Mouse (Mus musculus): ENCODE measurements around the gene Dnmt3a. TPM values are rescaled to one million over a fixed set of nuclear protein-coding genes. Genes with fewer than 3 reads are reported as not detected.

The Dnmt3a gene
- polyA plus RNA-seq, 1 experiment, result 4.6 TPM

DNA sequence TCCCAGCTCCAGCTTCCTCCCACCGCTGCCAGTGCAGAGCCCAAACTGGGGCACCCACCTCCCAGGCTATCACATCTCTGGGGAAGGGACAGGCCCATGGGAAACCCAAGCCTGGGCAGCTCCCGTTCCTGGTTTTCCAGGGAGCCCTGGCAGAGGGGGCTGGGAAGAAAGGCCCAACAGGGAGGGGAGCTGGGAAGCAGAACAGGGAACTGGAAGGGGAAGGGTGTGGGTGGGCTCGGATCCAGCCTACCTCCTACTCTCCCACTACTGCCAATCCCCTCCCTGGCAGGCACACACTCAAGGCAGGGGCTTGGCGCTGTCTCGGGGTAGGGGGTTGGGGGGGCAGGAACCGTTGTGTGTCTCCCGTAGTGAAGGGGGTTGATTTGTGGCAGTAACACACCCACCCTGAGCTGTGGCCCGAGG, 28.1 kb downstream of the Dnmt3a start:
- TF ChIP-seq FOSL1 (IDR thresholded peaks at IDR 0.05; ENCODE audit: insufficient read depth, low read length, poor library complexity, severe bottlenecking) (no peak), MAX (IDR thresholded peaks at IDR 0.05) (no peak), CTCF (IDR thresholded peaks at IDR 0.05; ENCODE audit: control insufficient read depth, insufficient read depth, insufficient read length) (no peak), CEBPB (IDR thresholded peaks at IDR 0.05; ENCODE audit: low read depth) (no peak), MYOD1 (IDR thresholded peaks at IDR 0.05; ENCODE audit: control insufficient read depth, insufficient read length, low read depth) (no peak), MYOG (IDR thresholded peaks at IDR 0.05; ENCODE audit: control insufficient read depth, extremely low read depth, insufficient read length) (no peak), USF1 (IDR thresholded peaks at IDR 0.05; ENCODE audit: low read depth) (no peak)
- Histone ChIP-seq H3K79me2 (ENCODE audit: control insufficient read depth, insufficient read depth) (no peaks in the 10 kb centered on the region), H3ac (ENCODE audit: control insufficient read depth, insufficient read length, low read depth) (no peak overlapping the region), H3K27me3 (ENCODE audit: control insufficient read depth, insufficient read depth, insufficient read length) (no peaks in the 10 kb centered on the region), H3K4me3 (ENCODE audit: insufficient read depth, poor library complexity, severe bottlenecking) (no peak overlapping the region), H3K36me3 (ENCODE audit: control insufficient read depth, insufficient read depth) (no peaks in the 10 kb centered on the region), H3K79me3 (ENCODE audit: low read depth) (no peaks in the 10 kb centered on the region)

DNA sequence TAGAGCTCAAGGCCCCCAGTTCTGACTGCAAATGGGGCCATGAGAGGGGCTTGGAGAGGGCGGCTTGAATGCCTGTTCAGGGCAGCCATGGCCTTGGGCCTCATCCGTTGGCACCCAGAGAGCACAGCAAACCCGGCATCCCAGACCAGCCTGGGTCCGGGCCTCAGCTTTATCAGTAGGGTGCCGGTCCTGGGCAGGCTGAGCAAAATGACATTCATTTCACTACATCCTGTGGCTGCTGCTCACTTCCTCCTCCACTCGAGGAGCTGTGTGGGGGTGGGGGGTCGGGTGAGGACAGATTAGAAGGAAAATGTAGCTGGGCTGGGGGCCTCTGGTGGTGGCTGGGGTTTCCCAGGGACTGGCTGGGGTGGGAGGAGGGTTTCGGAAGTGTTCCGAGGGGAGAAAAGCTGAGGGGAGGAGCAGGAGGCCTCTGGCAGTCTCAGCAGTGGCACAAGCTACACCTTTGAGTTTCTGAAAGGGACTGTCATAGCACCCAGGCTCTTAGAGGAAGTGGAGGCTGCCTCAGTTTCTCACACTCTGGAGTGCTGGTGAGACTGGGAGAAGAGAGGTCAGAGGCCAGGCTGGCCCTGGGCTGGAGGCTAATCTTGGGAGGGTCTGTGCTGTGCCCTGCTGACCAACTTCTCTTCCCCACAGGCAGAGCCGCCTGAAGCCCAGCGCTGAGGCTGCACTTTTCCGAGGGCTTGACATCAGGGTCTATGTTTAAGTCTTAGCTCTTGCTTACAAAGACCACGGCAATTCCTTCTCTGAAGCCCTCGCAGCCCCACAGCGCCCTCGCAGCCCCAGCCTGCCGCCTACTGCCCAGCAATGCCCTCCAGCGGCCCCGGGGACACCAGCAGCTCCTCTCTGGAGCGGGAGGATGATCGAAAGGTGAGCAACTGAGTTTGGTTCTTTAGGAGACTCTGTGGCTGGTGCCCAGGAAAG, 28.8 kb downstream of the Dnmt3a start:
- TF ChIP-seq MAX (IDR thresholded peaks at IDR 0.05), result no peak
- no peak for TF ChIP-seq USF1 (IDR thresholded peaks at IDR 0.05; ENCODE audit: low read depth)
- no peak for TF ChIP-seq FOSL1 (IDR thresholded peaks at IDR 0.05; ENCODE audit: insufficient read depth, low read length, poor library complexity, severe bottlenecking)
- no peak for TF ChIP-seq MYOD1 (IDR thresholded peaks at IDR 0.05; ENCODE audit: control insufficient read depth, insufficient read length, low read depth)
- TF ChIP-seq CEBPB (IDR thresholded peaks at IDR 0.05; ENCODE audit: low read depth), result no peak
- TF ChIP-seq MYOG (IDR thresholded peaks at IDR 0.05; ENCODE audit: control insufficient read depth, extremely low read depth, insufficient read length), result no peak
- no peak for TF ChIP-seq CTCF (IDR thresholded peaks at IDR 0.05; ENCODE audit: control insufficient read depth, insufficient read depth, insufficient read length)
- H3K4me3 ChIP-seq (ENCODE audit: insufficient read depth, poor library complexity, severe bottlenecking), result no peak overlapping the region
- H3K27me3 ChIP-seq (ENCODE audit: control insufficient read depth, insufficient read depth, insufficient read length), result no peaks in the 10 kb centered on the region
- H3K36me3 ChIP-seq (ENCODE audit: control insufficient read depth, insufficient read depth), result no peaks in the 10 kb centered on the region
- no peaks in the 10 kb centered on the region for H3K79me3 ChIP-seq (ENCODE audit: low read depth)
- no peak overlapping the region for H3ac ChIP-seq (ENCODE audit: control insufficient read depth, insufficient read length, low read depth)
- H3K79me2 ChIP-seq (ENCODE audit: control insufficient read depth, insufficient read depth), result no peaks in the 10 kb centered on the region

DNA sequence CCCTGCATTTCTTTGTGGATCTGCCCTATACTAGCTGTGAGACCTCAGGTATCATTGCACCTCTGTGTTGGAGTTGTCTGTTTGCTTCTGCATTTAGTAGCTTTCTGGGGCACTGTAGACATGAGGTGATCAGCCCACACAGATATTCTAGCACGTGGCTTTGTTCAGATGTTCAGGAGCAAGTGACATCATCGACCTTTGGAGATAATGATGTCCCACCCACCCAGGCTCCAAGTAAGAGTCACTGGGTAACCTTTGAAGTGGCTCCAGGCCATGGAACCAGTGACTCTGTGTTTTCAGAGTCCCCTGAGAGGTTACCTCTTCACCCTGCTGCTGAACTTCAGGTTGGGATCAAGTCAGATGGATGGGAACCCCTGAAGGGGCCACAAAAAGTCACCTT, 29.8 kb downstream of the Dnmt3a start:
- Histone ChIP-seq H3K79me2 (ENCODE audit: control insufficient read depth, insufficient read depth) (no peaks in the 10 kb centered on the region), H3ac (ENCODE audit: control insufficient read depth, insufficient read length, low read depth) (no peak overlapping the region), H3K79me3 (ENCODE audit: low read depth) (no peaks in the 10 kb centered on the region), H3K27me3 (ENCODE audit: control insufficient read depth, insufficient read depth, insufficient read length) (no peaks in the 10 kb centered on the region), H3K4me3 (ENCODE audit: insufficient read depth, poor library complexity, severe bottlenecking) (no peak overlapping the region), H3K36me3 (ENCODE audit: control insufficient read depth, insufficient read depth) (no peaks in the 10 kb centered on the region)
- TF ChIP-seq USF1 (IDR thresholded peaks at IDR 0.05; ENCODE audit: low read depth) (no peak), MYOD1 (IDR thresholded peaks at IDR 0.05; ENCODE audit: control insufficient read depth, insufficient read length, low read depth) (no peak), CEBPB (IDR thresholded peaks at IDR 0.05; ENCODE audit: low read depth) (no peak), CTCF (IDR thresholded peaks at IDR 0.05; ENCODE audit: control insufficient read depth, insufficient read depth, insufficient read length) (no peak), FOSL1 (IDR thresholded peaks at IDR 0.05; ENCODE audit: insufficient read depth, low read length, poor library complexity, severe bottlenecking) (no peak), MAX (IDR thresholded peaks at IDR 0.05) (no peak), MYOG (IDR thresholded peaks at IDR 0.05; ENCODE audit: control insufficient read depth, extremely low read depth, insufficient read length) (no peak)

DNA sequence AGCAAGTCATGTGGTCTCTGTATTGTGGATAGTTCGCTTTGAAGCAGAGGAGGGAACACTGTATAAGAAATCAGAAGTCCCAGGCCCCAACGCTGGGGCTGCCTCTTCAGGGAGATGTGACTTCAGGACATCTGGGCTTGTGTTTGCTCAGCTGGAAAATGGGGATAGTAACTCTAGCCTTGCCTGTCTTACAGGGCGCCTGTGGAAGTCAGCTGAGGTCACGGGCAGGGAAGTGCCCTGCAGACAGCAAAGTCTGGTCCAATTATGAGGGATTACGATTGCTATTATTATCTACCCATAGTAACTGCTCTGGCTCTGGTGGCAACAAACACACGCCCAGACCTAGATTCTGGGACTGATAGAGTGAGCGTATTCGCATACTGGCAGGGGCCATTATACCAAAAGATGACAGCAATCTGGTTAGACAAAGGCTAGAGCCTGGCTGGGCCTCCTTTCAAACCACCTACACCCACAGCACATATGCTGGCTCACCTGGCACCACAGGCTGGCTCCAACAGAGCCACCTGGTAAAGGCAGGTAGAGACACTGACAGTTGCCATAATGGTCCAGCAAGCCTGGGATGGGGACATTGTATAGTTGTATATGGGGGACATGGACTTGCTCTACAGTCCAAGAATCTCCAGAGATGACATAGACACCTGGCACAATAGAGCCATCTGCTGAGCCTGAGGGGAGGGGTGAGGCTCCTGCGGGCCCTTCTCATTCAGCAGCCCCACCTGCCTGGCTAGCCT, 31.4 kb downstream of the Dnmt3a start:
- Histone ChIP-seq H3K79me2 (ENCODE audit: control insufficient read depth, insufficient read depth) (no peaks in the 10 kb centered on the region), H3K36me3 (ENCODE audit: control insufficient read depth, insufficient read depth) (no peaks in the 10 kb centered on the region), H3ac (ENCODE audit: control insufficient read depth, insufficient read length, low read depth) (no peak overlapping the region), H3K4me3 (ENCODE audit: insufficient read depth, poor library complexity, severe bottlenecking) (no peak overlapping the region), H3K27me3 (ENCODE audit: control insufficient read depth, insufficient read depth, insufficient read length) (no peaks in the 10 kb centered on the region), H3K79me3 (ENCODE audit: low read depth) (no peaks in the 10 kb centered on the region)
- TF ChIP-seq MYOD1 (IDR thresholded peaks at IDR 0.05; ENCODE audit: control insufficient read depth, insufficient read length, low read depth), result no peak

DNA sequence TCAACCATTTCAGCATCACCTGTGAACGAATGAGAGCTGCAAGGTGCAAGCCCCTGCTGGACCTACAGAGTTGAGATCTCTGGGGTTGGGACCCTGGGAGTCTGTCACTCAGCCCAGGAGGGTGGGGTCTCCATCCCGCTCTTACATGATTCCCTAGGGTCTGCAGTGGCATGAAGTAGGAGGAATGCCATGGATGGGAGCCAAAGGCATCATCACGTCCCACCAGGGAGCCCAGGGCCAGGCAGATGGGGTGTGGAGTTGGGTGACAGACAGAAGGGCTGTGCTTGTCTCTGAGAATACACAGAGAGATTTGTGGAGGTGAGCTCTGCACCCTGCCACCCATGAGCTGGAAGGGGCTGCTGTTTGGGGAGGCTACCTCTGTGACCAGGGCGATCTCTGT, 32.2 kb downstream of the Dnmt3a start:
- Histone ChIP-seq H3K36me3 (ENCODE audit: control insufficient read depth, insufficient read depth) (no peaks in the 10 kb centered on the region), H3K27me3 (ENCODE audit: control insufficient read depth, insufficient read depth, insufficient read length) (no peaks in the 10 kb centered on the region), H3K79me2 (ENCODE audit: control insufficient read depth, insufficient read depth) (no peaks in the 10 kb centered on the region), H3ac (ENCODE audit: control insufficient read depth, insufficient read length, low read depth) (no peak overlapping the region), H3K79me3 (ENCODE audit: low read depth) (no peaks in the 10 kb centered on the region), H3K4me3 (ENCODE audit: insufficient read depth, poor library complexity, severe bottlenecking) (no peak overlapping the region)
- TF ChIP-seq USF1 (IDR thresholded peaks at IDR 0.05; ENCODE audit: low read depth), result no peak
- no peak for TF ChIP-seq CEBPB (IDR thresholded peaks at IDR 0.05; ENCODE audit: low read depth)
- no peak for TF ChIP-seq MAX (IDR thresholded peaks at IDR 0.05)
- TF ChIP-seq FOSL1 (IDR thresholded peaks at IDR 0.05; ENCODE audit: insufficient read depth, low read length, poor library complexity, severe bottlenecking), result no peak
- TF ChIP-seq MYOG (IDR thresholded peaks at IDR 0.05; ENCODE audit: control insufficient read depth, extremely low read depth, insufficient read length), result no peak
- TF ChIP-seq CTCF (IDR thresholded peaks at IDR 0.05; ENCODE audit: control insufficient read depth, insufficient read depth, insufficient read length), result no peak
- no peak for TF ChIP-seq MYOD1 (IDR thresholded peaks at IDR 0.05; ENCODE audit: control insufficient read depth, insufficient read length, low read depth)

Measured in C2C12 (cell line).